Mouse (Mus musculus) G1E (cell line): ENCODE measurements around the gene Gng7.

Source experiments
- CTCF ChIP-seq: IDR thresholded peaks from 2 replicates; pipeline ENCODE4 v1.5.1; 2012; ENCODE audit warnings: low read depth, low read length, inconsistent platforms, mixed read lengths
- GATA1 ChIP-seq: IDR thresholded peaks from 2 replicates; pipeline ENCODE4 v1.6.1; 2012; ENCODE audit warnings: borderline replicate concordance, low read length, inconsistent platforms, mixed read lengths
- TAL1 ChIP-seq: conservative IDR thresholded peaks from 2 replicates; pipeline ENCODE4 v1.6.1; 2012; ENCODE audit warnings: low read depth, low read length, inconsistent platforms, mixed read lengths

DNA sequence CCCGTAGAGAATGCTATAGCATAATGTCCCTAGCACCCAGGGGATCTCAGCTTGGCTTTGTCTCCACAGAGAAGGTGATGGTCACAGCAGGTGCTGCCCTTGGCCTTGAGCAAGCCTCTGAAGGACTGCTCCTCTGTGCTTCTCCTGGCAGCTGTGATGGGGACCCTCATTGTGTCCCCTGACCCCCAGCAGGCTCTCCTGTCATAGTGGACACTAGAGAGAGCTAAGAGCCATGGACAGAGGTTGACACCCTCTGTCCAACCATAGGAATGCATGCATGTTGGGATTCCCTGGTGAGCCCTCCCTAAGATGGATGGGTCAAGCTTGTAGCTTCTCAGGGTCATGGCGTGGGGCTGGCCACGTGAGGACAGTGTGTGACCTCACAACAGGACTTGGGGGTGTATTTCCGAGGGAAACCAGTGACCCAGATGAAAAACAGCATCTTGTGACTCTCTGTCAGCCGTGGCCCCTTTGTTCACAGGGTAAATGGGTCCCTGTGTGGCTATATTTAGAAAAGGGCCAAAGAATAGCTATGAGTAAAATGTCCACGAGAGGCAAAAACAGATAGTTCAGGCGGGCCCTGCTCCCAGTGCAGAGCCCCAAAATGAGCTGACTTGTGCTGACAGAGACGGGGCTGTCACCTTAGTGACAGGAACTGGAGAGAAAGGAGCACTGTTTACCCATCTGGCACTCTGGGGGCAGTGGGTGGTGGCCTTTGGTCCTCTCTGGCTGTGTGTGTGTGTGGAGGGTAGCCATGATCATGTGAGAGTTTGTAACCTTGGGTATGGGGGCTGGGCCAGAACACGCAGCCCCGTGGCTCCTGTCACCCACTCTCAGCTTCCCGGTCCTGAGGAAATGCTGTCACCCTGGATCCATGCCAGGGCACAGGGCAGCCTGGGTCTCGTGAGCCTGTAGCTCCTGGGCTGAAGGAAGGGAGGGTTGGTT lies 51.4 kb downstream of the Gng7 start:
- TF ChIP-seq CTCF: no peak
- no peak for TF ChIP-seq TAL1
- TF ChIP-seq GATA1: no peak
